Comparison of ENCODE assay signal across 8 mouse cellular contexts in the genomic region with DNA sequence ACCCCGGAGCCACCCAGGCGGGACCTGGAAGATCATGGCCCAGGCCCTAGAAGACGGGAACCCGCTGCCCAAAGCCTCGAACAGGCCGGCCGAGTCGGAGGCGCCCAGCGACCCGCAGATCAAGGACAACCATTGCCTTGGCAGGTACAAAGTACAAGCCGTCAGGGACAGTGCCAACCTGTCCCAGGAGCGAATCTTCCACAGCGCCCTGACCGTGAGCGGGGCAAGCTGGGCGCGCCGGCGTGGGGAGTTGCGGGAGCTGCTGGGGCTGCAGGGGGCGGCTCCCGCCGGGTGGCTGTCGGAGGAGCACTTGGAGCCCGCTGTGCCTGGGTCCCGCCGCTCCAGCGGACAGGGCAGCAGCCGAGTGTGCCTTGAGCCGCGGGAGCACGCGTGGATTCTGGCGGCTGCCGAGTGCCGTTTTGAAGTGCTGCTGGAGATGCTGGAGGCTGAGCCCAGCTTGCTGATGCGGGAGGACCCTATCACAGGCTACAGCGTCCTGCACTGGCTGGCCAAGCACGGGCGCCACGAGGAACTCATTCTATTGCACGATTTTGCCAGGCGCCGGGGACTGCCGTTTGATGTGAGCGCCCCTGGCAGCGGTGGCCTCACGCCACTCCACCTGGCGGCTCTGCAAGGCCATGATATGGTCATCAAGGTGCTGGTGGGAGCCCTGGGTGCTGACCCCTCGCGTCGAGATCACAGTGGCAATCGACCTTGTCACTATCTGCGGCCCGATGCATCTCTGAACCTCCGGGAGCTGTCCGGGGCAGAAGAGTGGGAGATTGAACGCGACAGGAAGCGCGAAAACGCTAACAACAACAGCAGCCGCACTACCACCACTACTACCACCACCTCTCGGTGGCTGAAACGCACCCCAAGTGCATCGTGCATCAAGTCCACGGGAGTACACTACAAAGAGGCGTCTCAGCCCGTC. TPM values are rescaled to one million over a fixed set of nuclear protein-coding genes. Genes with fewer than 3 reads are reported as not detected.
A peak's percentile ranks its signal among the peaks of the same experiment; 100 is the strongest.
DNase-seq lines count a peak whose midpoint lies in the region; ATAC-seq and TF ChIP-seq lines count a peak whose summit lies in the region.

No protein-coding gene starts in this region.

- peak overlapping the region; percentile 66 for H3K4me3 ChIP-seq in E14TG2a.4 (replicated peaks; ENCODE audit: low read length)
- H3K4me3 ChIP-seq in embryonic facial prominence, embryonic 12.5 days = peak overlapping the region; percentile 31
- peak overlapping the region; percentile 30 for H3K4me3 ChIP-seq in intestine, embryonic 15.5 days (replicated peaks)

- no peaks in the 10 kb centered on the region for H3K9me3 ChIP-seq in E14TG2a.4 (ENCODE audit: low read length)
- no peaks in the 10 kb centered on the region for H3K9me3 ChIP-seq in embryonic facial prominence, embryonic 12.5 days
- no peaks in the 10 kb centered on the region for H3K9me3 ChIP-seq in intestine, embryonic 15.5 days

- peak overlapping the region; percentile 48 for H3K4me2 ChIP-seq in embryonic facial prominence, embryonic 12.5 days (replicated peaks)
- peak overlapping the region; percentile 73 for H3K4me2 ChIP-seq in intestine, embryonic 15.5 days (replicated peaks)

- no peaks in the 10 kb centered on the region for H3K36me3 ChIP-seq in E14TG2a.4 (ENCODE audit: insufficient read depth, low read length)
- no peaks in the 10 kb centered on the region for H3K36me3 ChIP-seq in embryonic facial prominence, embryonic 12.5 days
- no peaks in the 10 kb centered on the region for H3K36me3 ChIP-seq in intestine, embryonic 15.5 days

- peak; percentile 73 for DNase-seq in heart, adult 11 months
- DNase-seq in heart, adult 9 months (ENCODE audit: low spot score in 2 of 2) = no peak
- DNase-seq in Muller cell, postnatal 12 days (ENCODE audit: inconsistent ontology term) = no peak

- peaks cover 4% of the 10 kb centered on the region for H3K4me1 ChIP-seq in E14TG2a.4 (replicated peaks; ENCODE audit: low read depth, low read length)
- no peaks in the 10 kb centered on the region for H3K4me1 ChIP-seq in embryonic facial prominence, embryonic 12.5 days
- peaks cover 5% of the 10 kb centered on the region; the same call in 1 of the 2 replicates for H3K4me1 ChIP-seq in intestine, embryonic 15.5 days (replicated peaks)

- ATAC-seq in embryonic facial prominence, embryonic 12.5 days (ENCODE audit: insufficient number of reproducible peaks, insufficient read depth, low FRiP score, low TSS enrichment) = 0 out of 2 replicates have a peak, but pooled peaks have one; percentile 41
- peak; percentile 36; the same call in 1 of the 2 replicates for ATAC-seq in intestine, embryonic 15.5 days
- peak; percentile 27 for ATAC-seq in megakaryocyte progenitor cell, adult 5-6 weeks (replicated peaks; ENCODE audit: poor library complexity)
- ATAC-seq in activated CD4-positive, CD25-positive, alpha-beta regulatory T cell, adult 4 months = no peak

- peaks cover 45% of the 10 kb centered on the region for H3K27me3 ChIP-seq in E14TG2a.4 (ENCODE audit: insufficient read depth, low read length)
- H3K27me3 ChIP-seq in embryonic facial prominence, embryonic 12.5 days = peaks cover 64% of the 10 kb centered on the region
- H3K27me3 ChIP-seq in intestine, embryonic 15.5 days (replicated peaks) = peaks cover 26% of the 10 kb centered on the region

- no peak overlapping the region for H3K27ac ChIP-seq in embryonic facial prominence, embryonic 12.5 days
- no peak overlapping the region for H3K27ac ChIP-seq in intestine, embryonic 15.5 days

- WGBS in embryonic facial prominence, embryonic 12.5 days = 19% methylated on average over 68 of the region's 70 CpGs
- 20% methylated on average over 70 of the region's 70 CpGs for WGBS in intestine, embryonic 15.5 days

- no peak overlapping the region for H3K9ac ChIP-seq in embryonic facial prominence, embryonic 12.5 days
- no peak overlapping the region for H3K9ac ChIP-seq in intestine, embryonic 15.5 days

- no peak for TF ChIP-seq CTCF in E14TG2a.4 (conservative IDR thresholded peaks at IDR 0.05; ENCODE audit: low read length)

RNA-seq across cellular contexts. Expression of a gene that starts 0.5 kb away (rescaled TPM):
- not detected in 2 replicates for polyA plus RNA-seq in embryonic facial prominence, embryonic 12.5 days (2016; fragmentation: Nextera tagmentation; extraction: Ambion mirVana)
- not detected in 2 replicates for polyA plus RNA-seq in intestine, embryonic 15.5 days (2015; fragmentation: Nextera tagmentation; extraction: Ambion mirVana)
- 0.12 and 0.25 TPM in 2 replicates for total RNA-seq in megakaryocyte progenitor cell, adult 5-6 weeks (2015)
- total RNA-seq in megakaryocyte progenitor cell, adult 5-6 weeks (2017) = 1.00 and 3.4 TPM in 2 replicates
- not detected for polyA plus RNA-seq in activated CD4-positive, CD25-positive, alpha-beta regulatory T cell, adult 4 months (2017; shearing (Covaris generic))

RNA-seq across cellular contexts. Expression of a gene that starts 36.0 kb away (rescaled TPM):
- polyA plus RNA-seq in embryonic facial prominence, embryonic 12.5 days (2016; fragmentation: Nextera tagmentation; extraction: Ambion mirVana) = 511 and 529 TPM in 2 replicates
- 517 and 629 TPM in 2 replicates for polyA plus RNA-seq in intestine, embryonic 15.5 days (2015; fragmentation: Nextera tagmentation; extraction: Ambion mirVana)
- total RNA-seq in megakaryocyte progenitor cell, adult 5-6 weeks (2015) = 1,695 and 1,778 TPM in 2 replicates
- 4,041 and 4,700 TPM in 2 replicates for total RNA-seq in megakaryocyte progenitor cell, adult 5-6 weeks (2017)
- 1,000 to 10,000 TPM in 1 of 2 experiments, 100 to 1,000 TPM in 1; 652 to 1,206 TPM for polyA plus RNA-seq in activated CD4-positive, CD25-positive, alpha-beta regulatory T cell, adult 4 months (2017; shearing (Covaris generic))

RNA-seq across cellular contexts. Expression of a gene that starts 57.6 kb away (rescaled TPM):
- 49.5 and 50.2 TPM in 2 replicates for polyA plus RNA-seq in embryonic facial prominence, embryonic 12.5 days (2016; fragmentation: Nextera tagmentation; extraction: Ambion mirVana)
- polyA plus RNA-seq in intestine, embryonic 15.5 days (2015; fragmentation: Nextera tagmentation; extraction: Ambion mirVana) = 13.1 and 13.6 TPM in 2 replicates
- 50.1 and 53.5 TPM in 2 replicates for total RNA-seq in megakaryocyte progenitor cell, adult 5-6 weeks (2015)
- total RNA-seq in megakaryocyte progenitor cell, adult 5-6 weeks (2017) = 42.1 and 44.1 TPM in 2 replicates
- polyA plus RNA-seq in activated CD4-positive, CD25-positive, alpha-beta regulatory T cell, adult 4 months (2017; shearing (Covaris generic)) = 100 to 1,000 TPM; 146 to 160 TPM
